Mouse (Mus musculus) lung, adult 2 months (tissue): ENCODE data around the gene Scamp4. TPM values are rescaled to one million over a fixed set of nuclear protein-coding genes. Genes with fewer than 3 reads are reported as not detected.

Experiments
- DNase-seq: peaks from one replicate; pipeline ENCODE4 v3.0.0; 2022
- H3K4me1 ChIP-seq: fragments of 200-500 bp; 2 replicates; pipeline ENCODE4 v1.6.1; 2011; ENCODE audit warnings: low read length; ENCODE audit not compliant: control insufficient read depth, insufficient read depth
- H3K4me3 ChIP-seq: fragments of 200-500 bp; replicated peaks from 2 replicates; pipeline ENCODE3; 2011; ENCODE audit warnings: low read depth, mild to moderate bottlenecking, control low read depth, low read length; ENCODE audit errors: extremely low read depth
- CTCF ChIP-seq: fragments of 200-500 bp; IDR thresholded peaks from 2 replicates; pipeline ENCODE4 v1.5.1; 2011; ENCODE audit warnings: mild to moderate bottlenecking, low read length, control low read depth; ENCODE audit not compliant: insufficient read depth
- POLR2A ChIP-seq: fragments of 200-500 bp; IDR thresholded peaks from 2 replicates; pipeline ENCODE4 v1.6.1; 2011; ENCODE audit warnings: low read depth, mild to moderate bottlenecking, control low read depth, low read length, borderline replicate concordance; ENCODE audit errors: extremely low read depth
- WGBS: fragments of 180-500 bp; shearing (Covaris S2); methylation state at CpG from one replicate; pipeline ENCODE4 v1.1.7; 2018; 5-methylcytosine and 5-hydroxymethylcytosine counted together
- polyA plus RNA-seq: library from polyadenylated mRNA; depleted of rRNA; stranded (reverse); fragments of >200 nt; gene quantifications from 2 replicates; pipeline ENCODE4 v1.2.3, GENCODE M21; 2012; rRNA removed

The Scamp4 gene
- polyA plus RNA-seq = 91.4 and 110 TPM in 2 replicates

DNA sequence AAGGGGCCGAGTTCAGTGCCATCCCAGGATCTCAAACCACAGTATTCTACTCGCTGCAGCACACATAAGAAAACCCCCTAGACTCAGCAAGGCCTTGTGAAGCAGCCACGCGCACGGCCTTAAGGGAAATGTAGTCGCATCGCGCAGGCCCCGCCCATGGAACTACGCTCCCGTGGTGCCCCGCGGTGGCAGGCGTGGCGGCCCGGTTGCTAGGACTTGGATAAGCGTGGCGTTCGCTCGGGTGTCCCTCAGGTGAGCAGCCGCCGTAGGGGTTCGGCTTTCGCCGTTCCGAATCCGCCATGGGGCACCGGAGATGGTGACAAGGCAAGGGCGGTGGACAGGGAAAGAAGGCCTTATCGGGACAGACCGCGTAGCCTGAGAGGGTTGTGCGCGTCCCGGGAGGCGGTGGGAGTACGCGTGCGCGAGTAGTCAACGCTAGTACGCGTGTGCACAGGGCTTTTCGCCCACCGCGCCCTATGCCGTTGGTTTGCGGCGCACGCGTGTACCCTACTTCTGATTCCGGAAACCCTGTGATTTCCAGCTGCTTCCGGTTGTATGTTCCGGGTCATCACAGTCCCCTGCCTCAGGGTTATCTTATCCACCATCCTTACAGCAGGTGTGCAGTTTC, at the start of gene Scamp4, which contains the start of gene Adat3:
Gene Scamp4 (plus strand): TSS at position 175 of the 628 bp plus-strand sequence.
Gene Adat3 (plus strand): TSS at position 183 of the 628 bp plus-strand sequence.
- Histone ChIP-seq H3K4me3 (peak within 1 kb of the TSS; percentile 94), H3K4me1 (peaks cover 3% of the 10 kb centered on the region; the same call in 1 of the 2 replicates)
- TF ChIP-seq POLR2A (peak; percentile 54; the same call in 1 of the 2 replicates), CTCF (no peak)
- WGBS = under 1% methylated on average over 54 of the region's 54 CpGs
- DNase-seq = peak; percentile 95

GRCm38 (mm10) chr10:80553575-80553974, 49.1 kb upstream of the Scamp4 start:
- no peak for DNase-seq
- H3K4me1 ChIP-seq = peaks cover 10% of the 10 kb centered on the region
- WGBS = 80% methylated on average over 8 of the region's 8 CpGs
- H3K4me3 ChIP-seq = no peak overlapping the region
- TF ChIP-seq POLR2A = no peak
- TF ChIP-seq CTCF = no peak

DNA sequence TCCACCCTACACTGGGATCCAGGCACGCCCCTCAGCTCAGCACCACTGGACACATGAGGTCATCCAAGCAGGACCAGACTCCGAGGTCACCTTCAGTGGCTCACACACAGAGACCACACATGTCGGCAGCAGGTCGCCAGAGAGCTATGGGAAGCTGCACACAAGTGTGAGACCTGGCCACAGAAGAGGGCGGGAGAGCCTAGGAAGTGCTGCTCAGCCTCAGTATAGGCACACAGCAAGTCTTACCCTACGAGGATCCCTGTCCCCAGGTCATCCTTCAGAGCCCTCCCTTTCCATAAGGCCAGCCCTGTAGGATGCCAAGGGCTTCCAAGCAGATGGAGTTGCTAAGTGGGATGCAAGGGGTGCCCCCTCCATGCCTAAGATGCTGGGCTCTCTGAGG, 48.7 kb upstream of the Scamp4 start:
- TF ChIP-seq POLR2A = no peak
- no peak for TF ChIP-seq CTCF
- WGBS = 83% methylated on average over 6 of the region's 6 CpGs
- H3K4me1 ChIP-seq = peaks cover 15% of the 10 kb centered on the region
- H3K4me3 ChIP-seq = no peak overlapping the region
- DNase-seq = no peak

GRCm38 (mm10) chr10:80557346-80557965, 45.2 kb upstream of the Scamp4 start:
- no peak for TF ChIP-seq POLR2A
- TF ChIP-seq CTCF = peak; percentile 66
- DNase-seq = peak; percentile 82
- Histone ChIP-seq H3K4me3 (no peak overlapping the region), H3K4me1 (peaks cover 29% of the 10 kb centered on the region)
- 26% methylated on average over 5 of the region's 5 CpGs for WGBS

- DNase-seq = no peak
- WGBS = 85% methylated on average over 7 of the region's 7 CpGs
- Histone ChIP-seq H3K4me3 (no peak overlapping the region), H3K4me1 (peaks cover 29% of the 10 kb centered on the region)
- TF ChIP-seq POLR2A = no peak
- no peak for TF ChIP-seq CTCF
Measured at GRCm38 (mm10) chr10:80559431-80559830, 43.2 kb upstream of the Scamp4 start.

DNA sequence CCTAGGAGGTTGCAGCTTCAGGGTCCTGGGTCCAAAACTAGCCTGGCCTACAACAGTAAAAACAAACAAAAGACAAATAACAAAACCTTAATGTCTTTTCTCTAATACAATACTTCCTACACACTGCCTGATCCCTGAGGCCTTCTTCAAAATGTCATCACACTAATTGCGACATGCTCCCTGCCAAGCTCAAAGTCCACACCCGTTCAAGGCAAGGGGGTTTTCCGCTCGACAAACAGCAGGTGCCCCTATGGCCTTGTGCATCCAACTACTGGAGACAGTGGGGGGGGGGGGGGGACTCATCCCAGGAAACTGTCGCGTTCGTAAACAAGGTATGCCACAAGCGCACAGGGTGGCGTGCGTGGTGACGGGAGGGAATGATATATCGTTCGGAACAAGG, 42.1 kb upstream of the Scamp4 start:
- H3K4me1 ChIP-seq = peaks cover 29% of the 10 kb centered on the region
- DNase-seq = no peak
- H3K4me3 ChIP-seq = peak overlapping the region; percentile 85
- WGBS = under 1% methylated on average over 13 of the region's 13 CpGs
- TF ChIP-seq POLR2A = no peak

DNA sequence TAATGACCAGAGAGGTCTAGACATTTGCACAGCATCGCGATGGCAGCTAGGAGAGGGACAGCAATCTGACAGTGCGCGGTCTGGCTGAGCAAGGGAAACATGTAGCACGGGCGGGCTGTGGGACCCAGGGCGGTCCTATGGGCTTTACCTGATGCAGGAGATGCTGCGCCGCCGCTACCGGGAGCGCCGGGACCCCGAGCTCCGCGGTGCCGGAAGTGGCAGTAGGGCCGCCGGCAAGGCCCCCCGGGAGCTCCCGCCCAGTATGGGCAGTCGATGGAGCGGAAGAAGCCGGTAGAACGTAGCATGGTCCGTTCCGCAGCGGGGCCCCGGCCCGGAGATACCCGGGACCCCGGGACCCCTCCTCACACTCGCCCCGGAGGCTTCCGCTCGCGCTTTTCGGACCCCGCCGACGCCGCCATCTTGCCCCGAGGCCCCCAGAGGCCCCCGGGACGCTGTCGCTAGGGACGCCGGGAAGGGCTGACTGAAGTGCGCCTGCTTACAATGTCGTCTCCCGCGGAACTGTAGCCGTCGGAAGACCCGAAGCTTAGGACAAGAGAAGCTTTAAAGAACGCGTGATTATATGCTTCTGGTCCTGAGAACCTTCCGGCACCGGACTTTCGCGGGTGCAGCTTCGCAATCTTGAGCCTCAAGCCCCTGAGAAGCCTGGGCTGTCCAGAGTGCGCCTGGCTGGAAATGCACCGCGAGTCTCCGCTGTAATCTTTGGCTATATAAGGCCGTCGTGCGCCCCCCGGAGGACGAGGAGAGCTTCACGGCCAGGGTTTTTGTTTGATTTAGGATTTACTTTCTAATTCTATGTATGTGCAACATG, 41.3 kb upstream of the Scamp4 start, which contains the start of gene Rexo1:
Gene Rexo1 (minus strand): TSS at position 445 of the 829 bp plus-strand sequence.
- DNase-seq = peak; percentile 92
- WGBS = under 1% methylated on average over 72 of the region's 72 CpGs

GRCm38 (mm10) chr10:80566375-80567092, 36.1 kb upstream of the Scamp4 start:
- WGBS = 29% methylated on average over 17 of the region's 17 CpGs
- TF ChIP-seq CTCF (peak; percentile 93), POLR2A (no peak)
- Histone ChIP-seq H3K4me1 (0 out of 2 replicates have a peak, but pooled peaks cover 2% of the 10 kb centered on the region), H3K4me3 (no peak overlapping the region)
- DNase-seq = peak; percentile 91

More for the DNA sequence above, 41.3 kb upstream of the Scamp4 start, which contains the start of gene Rexo1:
- Histone ChIP-seq H3K4me3 (peak within 1 kb of the TSS; percentile 85), H3K4me1 (peaks cover 29% of the 10 kb centered on the region)
- TF ChIP-seq POLR2A (peak; percentile 45; the same call in 1 of the 2 replicates), CTCF (peak; percentile 68)

DNA sequence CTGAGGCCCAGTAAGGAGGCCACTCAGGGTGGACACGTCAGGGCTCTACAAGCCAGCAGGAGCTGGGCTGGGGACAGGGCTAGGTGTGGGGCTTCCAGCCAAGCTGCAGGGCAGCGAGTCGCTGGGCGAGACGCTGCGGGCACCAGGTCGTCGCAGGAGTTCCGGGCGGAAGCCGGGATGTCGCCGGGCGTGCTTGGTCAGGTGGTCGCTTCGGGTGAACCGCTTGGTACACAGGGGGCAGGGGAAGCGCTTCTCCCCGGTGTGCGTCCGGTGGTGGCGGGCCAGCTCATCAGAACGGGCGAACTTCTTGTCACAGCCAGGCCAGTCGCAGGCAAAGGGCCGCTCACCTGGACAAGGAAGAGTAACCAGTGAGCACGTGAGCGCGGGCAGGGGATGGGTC, 33.8 kb upstream of the Scamp4 start:
- no peak overlapping the region for H3K4me3 ChIP-seq
- 93% methylated on average over 29 of the region's 29 CpGs for WGBS
- no peak for TF ChIP-seq POLR2A
- TF ChIP-seq CTCF = no peak
- no peak for DNase-seq
- H3K4me1 ChIP-seq = 0 out of 2 replicates have a peak, but pooled peaks cover 2% of the 10 kb centered on the region
